Mouse (Mus musculus): ENCODE results near the gene Fbn1. TPM values are rescaled to one million over a fixed set of nuclear protein-coding genes. Genes with fewer than 3 reads are reported as not detected.
"Not testable (repeated sequence)": the region's sequence is repeated elsewhere in the genome, so short reads cannot be mapped to it uniquely, and the experiment has no call there.

The Fbn1 gene
- polyA plus RNA-seq, 1 experiment from 2014 or later, result 2.5 TPM

- no peak overlapping the region for H3K9ac ChIP-seq
- H3K27me3 ChIP-seq (replicated peaks), result no peaks in the 10 kb centered on the region
- H3K36me3 ChIP-seq (replicated peaks), result no peaks in the 10 kb centered on the region
- H3K4me1 ChIP-seq, result no peaks in the 10 kb centered on the region
- no peaks in the 10 kb centered on the region for H3K9me3 ChIP-seq
- no peak overlapping the region for H3K27ac ChIP-seq
- ATAC-seq (replicated peaks), result no peak
- 97% methylated on average over 1 of the region's 1 CpGs for WGBS
- no peak overlapping the region for H3K4me2 ChIP-seq
- no peak overlapping the region for H3K4me3 ChIP-seq
Measured at GRCm38 (mm10) chr2:125291101-125291500, 216.7 kb downstream of the Fbn1 start.

GRCm38 (mm10) chr2:125290197-125290965 lies 217.4 kb downstream of the Fbn1 start:
- Histone ChIP-seq H3K27ac (no peak overlapping the region), H3K36me3 (replicated peaks) (no peaks in the 10 kb centered on the region), H3K4me1 (no peaks in the 10 kb centered on the region), H3K9ac (no peak overlapping the region), H3K27me3 (replicated peaks) (no peaks in the 10 kb centered on the region), H3K4me3 (no peak overlapping the region), H3K4me2 (no peak overlapping the region), H3K9me3 (no peaks in the 10 kb centered on the region)
- no peak for ATAC-seq (replicated peaks)
- 66% methylated on average over 10 of the region's 10 CpGs for WGBS

- Histone ChIP-seq H3K27ac (no peak overlapping the region), H3K9me3 (no peaks in the 10 kb centered on the region), H3K4me1 (no peaks in the 10 kb centered on the region), H3K4me3 (no peak overlapping the region), H3K4me2 (no peak overlapping the region), H3K27me3 (replicated peaks) (no peaks in the 10 kb centered on the region), H3K36me3 (replicated peaks) (no peaks in the 10 kb centered on the region), H3K9ac (no peak overlapping the region)
- no peak for ATAC-seq (replicated peaks)
- 58% methylated on average over 4 of the region's 4 CpGs for WGBS
Measured at GRCm38 (mm10) chr2:125285777-125286176, 222.0 kb downstream of the Fbn1 start.

- 81% methylated on average over 14 of the region's 14 CpGs for WGBS
Measured at GRCm38 (mm10) chr2:125282334-125283206, 225.2 kb downstream of the Fbn1 start.

GRCm38 (mm10) chr2:125279995-125280394 lies 227.8 kb downstream of the Fbn1 start:
- H3K4me3 ChIP-seq; H3K4me2 ChIP-seq; H3K27me3 ChIP-seq (replicated peaks); ATAC-seq (replicated peaks); H3K4me1 ChIP-seq; H3K36me3 ChIP-seq (replicated peaks); H3K9ac ChIP-seq; H3K27ac ChIP-seq; H3K9me3 ChIP-seq: not testable (repeated sequence)
- 85% methylated on average over 9 of the region's 9 CpGs for WGBS

More at GRCm38 (mm10) chr2:125282334-125283206, 225.2 kb downstream of the Fbn1 start:
- H3K36me3 ChIP-seq (replicated peaks), result no peaks in the 10 kb centered on the region
- no peak overlapping the region for H3K4me3 ChIP-seq
- H3K27me3 ChIP-seq (replicated peaks), result no peaks in the 10 kb centered on the region
- H3K9me3 ChIP-seq, result no peaks in the 10 kb centered on the region
- no peak for ATAC-seq (replicated peaks)
- no peak overlapping the region for H3K27ac ChIP-seq
- H3K9ac ChIP-seq, result no peak overlapping the region
- no peak overlapping the region for H3K4me2 ChIP-seq
- no peaks in the 10 kb centered on the region for H3K4me1 ChIP-seq

- Histone ChIP-seq H3K9ac (no peak overlapping the region), H3K27ac (no peak overlapping the region), H3K9me3 (no peaks in the 10 kb centered on the region), H3K4me2 (no peak overlapping the region), H3K4me1 (no peaks in the 10 kb centered on the region), H3K27me3 (replicated peaks) (no peaks in the 10 kb centered on the region), H3K36me3 (replicated peaks) (no peaks in the 10 kb centered on the region), H3K4me3 (no peak overlapping the region)
- 67% methylated on average over 7 of the region's 7 CpGs for WGBS
- ATAC-seq (replicated peaks), result no peak
Measured at GRCm38 (mm10) chr2:125278474-125278873, 229.3 kb downstream of the Fbn1 start.

GRCm38 (mm10) chr2:125276692-125277091 lies 231.1 kb downstream of the Fbn1 start:
- ATAC-seq (replicated peaks), result no peak
- WGBS, result 90% methylated on average over 5 of the region's 5 CpGs
- H3K36me3 ChIP-seq (replicated peaks), result no peaks in the 10 kb centered on the region

GRCm38 (mm10) chr2:125275617-125276016 lies 232.2 kb downstream of the Fbn1 start:
- 59% methylated on average over 5 of the region's 5 CpGs for WGBS
- ATAC-seq (replicated peaks), result no peak
- H3K9ac ChIP-seq, result no peak overlapping the region

More at GRCm38 (mm10) chr2:125276692-125277091, 231.1 kb downstream of the Fbn1 start:
- Histone ChIP-seq H3K9me3 (no peaks in the 10 kb centered on the region), H3K4me2 (no peak overlapping the region), H3K9ac (no peak overlapping the region), H3K27ac (no peak overlapping the region), H3K4me3 (no peak overlapping the region), H3K4me1 (no peaks in the 10 kb centered on the region), H3K27me3 (replicated peaks) (no peaks in the 10 kb centered on the region)

GRCm38 (mm10) chr2:125268876-125269275 lies 238.9 kb downstream of the Fbn1 start:
- 83% methylated on average over 1 of the region's 1 CpGs for WGBS
- H3K9me3 ChIP-seq, result no peaks in the 10 kb centered on the region
- H3K9ac ChIP-seq, result no peak overlapping the region
- no peak overlapping the region for H3K4me2 ChIP-seq
- no peak overlapping the region for H3K27ac ChIP-seq
- ATAC-seq (replicated peaks), result no peak
- H3K4me3 ChIP-seq, result no peak overlapping the region
- no peaks in the 10 kb centered on the region for H3K36me3 ChIP-seq (replicated peaks)
- H3K4me1 ChIP-seq, result no peaks in the 10 kb centered on the region
- H3K27me3 ChIP-seq (replicated peaks), result no peaks in the 10 kb centered on the region

More at GRCm38 (mm10) chr2:125275617-125276016, 232.2 kb downstream of the Fbn1 start:
- Histone ChIP-seq H3K4me3 (no peak overlapping the region), H3K9me3 (no peaks in the 10 kb centered on the region), H3K4me2 (no peak overlapping the region), H3K27me3 (replicated peaks) (no peaks in the 10 kb centered on the region), H3K36me3 (replicated peaks) (no peaks in the 10 kb centered on the region), H3K27ac (no peak overlapping the region), H3K4me1 (no peaks in the 10 kb centered on the region)

GRCm38 (mm10) chr2:125263753-125264152 lies 244.0 kb downstream of the Fbn1 start:
- H3K4me1 ChIP-seq, result peaks cover 3% of the 10 kb centered on the region
- H3K27ac ChIP-seq, result no peak overlapping the region
- H3K9me3 ChIP-seq, result no peaks in the 10 kb centered on the region
- WGBS, result 32% methylated on average over 9 of the region's 9 CpGs
- no peaks in the 10 kb centered on the region for H3K27me3 ChIP-seq (replicated peaks)
- no peaks in the 10 kb centered on the region for H3K36me3 ChIP-seq (replicated peaks)
- H3K4me2 ChIP-seq, result no peak overlapping the region
- ATAC-seq (replicated peaks), result no peak
- H3K4me3 ChIP-seq, result no peak overlapping the region
- H3K9ac ChIP-seq, result no peak overlapping the region

- no peak overlapping the region for H3K27ac ChIP-seq
- ATAC-seq (replicated peaks), result peak; percentile 84
Measured at GRCm38 (mm10) chr2:125263056-125263455, 244.7 kb downstream of the Fbn1 start.

GRCm38 (mm10) chr2:125260326-125260725 lies 247.5 kb downstream of the Fbn1 start:
- Histone ChIP-seq H3K27me3 (replicated peaks) (no peaks in the 10 kb centered on the region), H3K9me3 (no peaks in the 10 kb centered on the region)
- WGBS, result 83% methylated on average over 2 of the region's 2 CpGs

More at GRCm38 (mm10) chr2:125263056-125263455, 244.7 kb downstream of the Fbn1 start:
- peaks cover 3% of the 10 kb centered on the region for H3K4me1 ChIP-seq
- no peaks in the 10 kb centered on the region for H3K9me3 ChIP-seq
- no peak overlapping the region; the same call in 1 of the 2 replicates for H3K4me2 ChIP-seq
- 22% methylated on average over 5 of the region's 5 CpGs for WGBS
- H3K9ac ChIP-seq, result no peak overlapping the region
- H3K36me3 ChIP-seq (replicated peaks), result no peaks in the 10 kb centered on the region
- no peaks in the 10 kb centered on the region for H3K27me3 ChIP-seq (replicated peaks)
- H3K4me3 ChIP-seq, result no peak overlapping the region

More at GRCm38 (mm10) chr2:125260326-125260725, 247.5 kb downstream of the Fbn1 start:
- H3K9ac ChIP-seq, result no peak overlapping the region
- no peak overlapping the region for H3K4me2 ChIP-seq
- ATAC-seq (replicated peaks), result no peak
- no peak overlapping the region for H3K4me3 ChIP-seq
- peaks cover 3% of the 10 kb centered on the region for H3K4me1 ChIP-seq
- H3K36me3 ChIP-seq (replicated peaks), result peaks cover 6% of the 10 kb centered on the region
- H3K27ac ChIP-seq, result no peak overlapping the region

Data from midbrain, embryonic 15.5 days (tissue).